Mouse (Mus musculus) layer of hippocampus, postnatal 14 days (tissue): ENCODE results near the gene Hist1h1t. TPM values are rescaled to one million over a fixed set of nuclear protein-coding genes. Genes with fewer than 3 reads are reported as not detected.
A peak's percentile ranks its signal among the peaks of the same experiment; 100 is the strongest.
"Not testable (repeated sequence)": the region's sequence is repeated elsewhere in the genome, so short reads cannot be mapped to it uniquely, and the experiment has no call there.

Source experiments
- DNase-seq, 2 experiments: peaks; one replicate each; pipeline ENCODE4 v3.0.0; 2021 to 2022; ENCODE audit warnings: low spot score in 2 of 2, mixed read lengths in 1 of 2
- total RNA-seq, 2 experiments: library from RNA; stranded (reverse); gene quantifications; 2 replicates each; pipeline ENCODE4 v1.2.3; 2021

The Hist1h1t gene
- total RNA-seq, 2 experiments from 2014 or later: not detected

GRCm38 (mm10) chr13:23698996-23699395 lies 3.4 kb downstream of the Hist1h1t start:
- no peak for DNase-seq

- DNase-seq: no peak
Observed at GRCm38 (mm10) chr13:23699767-23700166, 4.2 kb downstream of the Hist1h1t start.

- DNase-seq: peak; percentile 69 to 88
Observed at GRCm38 (mm10) chr13:23700786-23701520, 5.3 kb downstream of the Hist1h1t start.

- DNase-seq: no peak
Observed at GRCm38 (mm10) chr13:23702220-23702619, 6.6 kb downstream of the Hist1h1t start.

- not testable (repeated sequence) for DNase-seq
Observed at GRCm38 (mm10) chr13:23702801-23703200, 7.2 kb downstream of the Hist1h1t start.

- DNase-seq: no peak
Observed at GRCm38 (mm10) chr13:23705751-23706356, 10.2 kb downstream of the Hist1h1t start.

- DNase-seq: no peak
Observed at GRCm38 (mm10) chr13:23706771-23707170, 11.2 kb downstream of the Hist1h1t start.

GRCm38 (mm10) chr13:23708041-23708440 lies 12.4 kb downstream of the Hist1h1t start:
- DNase-seq: no peak

GRCm38 (mm10) chr13:23708654-23709053 lies 13.0 kb downstream of the Hist1h1t start:
- DNase-seq: no peak

GRCm38 (mm10) chr13:23709714-23710373 lies 14.2 kb downstream of the Hist1h1t start:
- DNase-seq: no peak

- DNase-seq: no peak
Observed at GRCm38 (mm10) chr13:23710374-23711089, 14.9 kb downstream of the Hist1h1t start, which contains the start of gene Hfe. Hfe (minus strand) TSS chr13:23710854.

- no peak for DNase-seq
Observed at GRCm38 (mm10) chr13:23716261-23717042, 20.8 kb downstream of the Hist1h1t start.

GRCm38 (mm10) chr13:23717176-23717575 lies 21.6 kb downstream of the Hist1h1t start:
- DNase-seq: no peak

GRCm38 (mm10) chr13:23717593-23718245 lies 22.1 kb downstream of the Hist1h1t start:
- DNase-seq: not testable (repeated sequence)

GRCm38 (mm10) chr13:23724239-23724638 lies 28.6 kb downstream of the Hist1h1t start:
- no peak for DNase-seq

- DNase-seq: no peak
Observed at GRCm38 (mm10) chr13:23725213-23725612, 29.6 kb downstream of the Hist1h1t start.

GRCm38 (mm10) chr13:23728472-23729191 lies 33.0 kb downstream of the Hist1h1t start:
- DNase-seq: no peak

- DNase-seq: no peak
Observed at GRCm38 (mm10) chr13:23729192-23729525, 33.5 kb downstream of the Hist1h1t start.

GRCm38 (mm10) chr13:23729706-23730105 lies 34.1 kb downstream of the Hist1h1t start:
- no peak for DNase-seq

- no peak for DNase-seq
Observed at GRCm38 (mm10) chr13:23730479-23730878, 34.9 kb downstream of the Hist1h1t start.
